Mouse (Mus musculus) layer of hippocampus, postnatal 25 days (tissue): Measurements from ENCODE around the gene Higd1a. TPM values are rescaled to one million over a fixed set of nuclear protein-coding genes. Genes with fewer than 3 reads are reported as not detected.

ENCODE experiments used
- DNase-seq, 2 experiments: peaks; one replicate each; pipeline ENCODE4 v3.0.0; 2022; ENCODE audit warnings: mixed read lengths in 2 of 2, low spot score in 1 of 2; ENCODE audit errors: extremely low spot score in 1 of 2
- total RNA-seq, 2 experiments: library from RNA; stranded (reverse); gene quantifications; 2 replicates each; pipeline ENCODE4 v1.2.3; 2021

Higd1a gene
- total RNA-seq, 2 experiments from 2014 or later, result 84.7 to 92.8 TPM

GRCm38 (mm10) chr9:121882015-121882457, 23.9 kb upstream of the Higd1a start:
- DNase-seq, result no peak

DNA sequence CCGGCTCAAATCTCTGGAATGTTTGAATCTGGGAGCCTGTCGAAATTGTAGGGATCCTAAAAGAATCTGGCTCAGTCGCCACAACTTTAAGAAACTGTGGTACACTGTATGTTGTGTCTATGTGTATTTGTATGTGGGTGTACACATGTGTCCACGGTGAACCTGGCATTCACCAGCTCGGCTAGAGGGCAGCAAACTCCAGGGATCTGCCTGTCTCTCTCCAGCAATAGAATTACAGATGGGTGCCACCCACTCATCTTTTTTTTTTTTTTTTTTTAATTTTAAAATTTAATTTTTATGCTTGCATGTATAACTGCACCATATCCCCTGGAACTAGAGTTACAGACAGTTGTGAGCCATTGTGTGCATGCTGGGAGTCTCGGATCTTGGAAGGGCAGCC, 23.1 kb upstream of the Higd1a start:
- DNase-seq, result peak in 1 of 2 experiments; percentile 31

GRCm38 (mm10) chr9:121880840-121881239, 22.7 kb upstream of the Higd1a start:
- DNase-seq, result peak; percentile 43 to 82

DNA sequence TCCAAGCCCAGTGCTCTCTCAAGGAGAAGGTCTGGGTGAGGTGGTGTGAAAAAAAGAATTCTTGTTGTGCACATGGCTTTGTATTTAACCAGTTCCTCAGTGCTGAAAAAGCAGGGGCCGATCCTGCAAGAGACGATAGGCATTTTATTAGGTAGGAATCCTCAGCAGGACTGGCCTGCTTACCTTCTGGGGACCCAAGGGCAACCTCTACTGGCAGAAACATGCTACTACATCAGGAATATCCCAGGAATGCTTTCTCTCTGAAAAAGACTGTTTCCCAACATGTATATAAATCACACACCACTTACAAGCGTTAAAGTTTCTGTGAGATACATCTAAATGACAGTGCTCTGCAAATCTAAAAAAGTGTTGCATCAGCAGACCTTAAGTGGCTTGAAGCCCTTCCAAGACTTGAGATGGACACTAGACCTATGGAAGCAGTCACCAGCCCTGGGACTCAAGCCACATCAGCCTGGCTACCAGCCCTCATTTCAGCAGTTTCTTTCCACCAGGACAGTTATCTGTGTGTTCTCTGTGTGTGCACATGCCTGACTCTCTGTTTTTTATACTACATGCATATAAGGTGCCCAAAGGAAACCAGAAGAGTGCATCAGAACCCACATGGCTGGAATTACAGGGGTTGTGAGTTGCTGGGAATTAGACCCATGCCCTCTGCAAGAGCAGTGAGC, 19.0 kb upstream of the Higd1a start:
- peak; percentile 32 to 66 for DNase-seq

- DNase-seq, result no peak
Observed at GRCm38 (mm10) chr9:121873578-121873977, 15.4 kb upstream of the Higd1a start.

GRCm38 (mm10) chr9:121872062-121872683, 14.0 kb upstream of the Higd1a start:
- DNase-seq, result no peak

GRCm38 (mm10) chr9:121869973-121870515, 11.9 kb upstream of the Higd1a start:
- DNase-seq, result no peak

DNA sequence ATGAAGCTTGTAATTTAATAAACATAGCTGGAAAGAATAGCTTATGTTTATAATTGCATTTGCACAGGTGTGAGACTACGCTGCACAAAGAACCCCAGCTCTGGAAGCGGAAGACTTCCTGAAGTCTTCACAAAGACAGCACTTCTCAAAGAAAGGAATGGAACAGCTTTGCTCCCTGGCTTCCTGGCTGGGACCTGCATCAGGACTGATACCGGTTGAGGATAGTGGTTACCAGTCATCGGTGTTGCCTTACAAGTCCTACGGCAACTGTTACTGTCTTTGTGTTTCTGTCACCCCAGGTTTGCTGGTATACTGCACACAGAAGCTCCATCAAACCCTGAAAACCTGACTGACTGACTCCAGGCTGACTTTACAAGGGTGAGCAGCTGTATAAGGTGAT, 11.3 kb upstream of the Higd1a start:
- DNase-seq, result no peak

- no peak for DNase-seq
Observed at GRCm38 (mm10) chr9:121868236-121868635, 10.1 kb upstream of the Higd1a start.

- DNase-seq, result no peak
Observed at GRCm38 (mm10) chr9:121867632-121868031, 9.5 kb upstream of the Higd1a start.

- no peak for DNase-seq
Observed at GRCm38 (mm10) chr9:121865425-121866008, 7.4 kb upstream of the Higd1a start.

DNA sequence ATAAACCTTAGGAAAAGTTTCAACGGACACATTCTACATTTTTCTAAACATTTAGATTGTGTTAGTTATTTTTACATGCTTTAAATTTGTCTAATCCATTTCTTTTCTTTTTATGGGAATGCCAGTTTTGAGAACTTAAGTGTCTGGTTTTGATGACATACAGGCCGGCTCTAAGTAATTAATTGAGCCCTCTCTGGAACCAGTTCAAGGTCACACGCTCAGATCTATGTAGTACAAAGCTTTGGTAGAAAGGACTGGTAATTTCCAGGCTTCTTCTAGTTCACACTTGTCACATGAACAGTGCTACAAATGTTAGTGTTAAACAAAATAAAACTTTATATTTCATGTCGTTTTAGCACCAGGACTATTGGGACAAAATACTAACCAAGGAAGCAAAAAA, 6.7 kb upstream of the Higd1a start:
- DNase-seq, result no peak

GRCm38 (mm10) chr9:121860921-121861320, 2.8 kb upstream of the Higd1a start:
- no peak for DNase-seq

- no peak for DNase-seq
Observed at GRCm38 (mm10) chr9:121859345-121859744, 1.2 kb upstream of the Higd1a start.

GRCm38 (mm10) chr9:121857474-121858152, 549 bp downstream of the Higd1a start:
- DNase-seq, result peak; percentile 93 to 97

GRCm38 (mm10) chr9:121856649-121857416, 1.3 kb downstream of the Higd1a start:
- DNase-seq, result no peak

GRCm38 (mm10) chr9:121854246-121854645, 3.9 kb downstream of the Higd1a start:
- no peak for DNase-seq

DNA sequence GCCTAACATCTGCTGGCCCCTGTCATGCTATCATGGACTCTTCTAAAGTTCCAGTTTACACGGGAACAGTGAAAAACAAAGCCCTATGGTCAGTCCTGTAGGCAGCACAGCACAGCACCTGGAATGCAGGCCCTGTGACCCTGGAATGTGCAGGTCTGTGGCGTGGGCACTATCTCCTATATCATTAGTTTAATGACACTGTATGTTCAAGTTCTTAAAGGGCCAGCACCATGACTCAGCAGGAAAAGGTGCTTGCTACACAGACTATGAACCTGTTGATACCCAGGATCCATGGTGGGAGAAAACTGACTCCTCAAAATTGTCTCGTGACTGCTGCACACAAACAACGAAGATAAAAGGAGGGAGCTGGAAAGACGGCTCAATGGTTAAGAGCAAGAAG, 10.3 kb downstream of the Higd1a start:
- no peak for DNase-seq

GRCm38 (mm10) chr9:121847138-121847537, 11.0 kb downstream of the Higd1a start:
- DNase-seq, result no peak

DNA sequence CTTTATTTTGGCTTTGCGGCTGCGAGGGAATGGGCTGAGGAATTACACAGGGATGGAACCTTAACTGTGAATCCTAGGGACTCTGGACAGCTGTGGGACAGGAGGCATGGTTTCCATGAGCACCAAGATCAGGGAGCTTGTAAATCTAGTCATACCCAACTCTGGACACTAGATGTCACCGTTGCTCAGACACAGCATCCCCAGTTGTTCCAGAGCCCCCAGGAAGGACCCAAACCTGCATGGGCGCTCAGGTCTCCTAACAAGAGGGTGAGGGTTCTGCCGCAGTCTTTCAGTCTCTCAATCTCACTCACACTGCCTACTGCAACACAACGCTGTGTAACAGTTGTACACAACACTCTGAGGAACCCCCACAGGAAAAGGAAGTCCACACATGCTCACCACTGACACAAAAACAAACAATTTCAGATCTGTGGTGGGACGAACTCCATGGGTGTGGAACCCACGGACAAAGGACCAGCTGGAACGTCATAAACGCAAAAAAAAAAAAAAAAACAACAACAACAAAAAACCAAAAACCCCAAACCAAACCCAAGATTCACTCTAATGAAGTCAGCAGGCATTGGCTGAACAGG, 11.5 kb downstream of the Higd1a start:
- peak in 1 of 2 experiments; percentile 33 for DNase-seq
